Mouse (Mus musculus) hindbrain, postnatal 0 days (tissue): ENCODE results near the gene Cdk7. TPM values are rescaled to one million over a fixed set of nuclear protein-coding genes. Genes with fewer than 3 reads are reported as not detected.
A peak's percentile ranks its signal among the peaks of the same experiment; 100 is the strongest.

ENCODE experiments used
- ATAC-seq: fragments of 200-750 bp; cut with Nextera tagmentation; 2 replicates; pipeline ENCODE4 v1.8.0; 2017; ENCODE audit warnings: mild to moderate bottlenecking, moderate TSS enrichment, moderate library complexity
- DNase-seq: peaks from one replicate; pipeline ENCODE4 v3.0.0-alpha.2; 2015; ENCODE audit warnings: low spot score
- H3K27ac ChIP-seq: fragments of 300-500 bp; sonication (generic); 2 replicates; pipeline ENCODE4 v1.5.1; 2014; ENCODE audit warnings: mild to moderate bottlenecking
- H3K27me3 ChIP-seq: fragments of 300-500 bp; sonication (generic); 2 replicates; pipeline ENCODE4 v1.6.1; 2014; ENCODE audit warnings: low read length, mixed read lengths; ENCODE audit not compliant: insufficient read depth
- H3K36me3 ChIP-seq: fragments of 300-500 bp; sonication (generic); 2 replicates; pipeline ENCODE4 v1.6.1; 2014; ENCODE audit warnings: low read length, mixed read lengths; ENCODE audit not compliant: insufficient read depth
- H3K4me1 ChIP-seq: fragments of 300-500 bp; sonication (generic); 2 replicates; pipeline ENCODE4 v1.6.1; 2014; ENCODE audit warnings: antibody characterized with exemption, low read length, mixed read lengths; ENCODE audit not compliant: insufficient read depth
- H3K4me2 ChIP-seq: fragments of 300-500 bp; sonication (generic); 2 replicates; pipeline ENCODE4 v1.6.1; 2014; ENCODE audit warnings: low read depth, mild to moderate bottlenecking, low read length, moderate library complexity, mixed read lengths
- H3K4me3 ChIP-seq: fragments of 300-500 bp; sonication (generic); 2 replicates; pipeline ENCODE4 v1.5.1; 2014; ENCODE audit warnings: low read length
- H3K9ac ChIP-seq: fragments of 300-500 bp; sonication (generic); replicated peaks from 2 replicates; pipeline ENCODE4 v1.6.1; 2014; ENCODE audit warnings: mild to moderate bottlenecking, low read length, moderate library complexity, mixed read lengths
- H3K9me3 ChIP-seq: fragments of 300-500 bp; sonication (generic); 2 replicates; pipeline ENCODE4 v1.6.1; 2016; ENCODE audit warnings: low read length, mixed read lengths
- CTCF ChIP-seq: IDR thresholded peaks from 2 replicates; pipeline ENCODE4 v1.5.1; 2016; ENCODE audit warnings: antibody characterized with exemption, control low read depth, low read depth
- WGBS: fragments of 180-500 bp; shearing (Covaris S2); extraction: QIAGEN DNeasy Blood & Tissue Kit; methylation state at CpG from one replicate; pipeline ENCODE4 v1.1.7; 2014; 5-methylcytosine and 5-hydroxymethylcytosine counted together
- polyA plus RNA-seq: library from polyadenylated mRNA; unstranded; fragments of >200 nt; fragmentation: Nextera tagmentation; extraction: Ambion mirVana; gene quantifications from 2 replicates; pipeline ENCODE4 v1.2.1, GENCODE M21; 2015
- total RNA-seq: library from RNA; depleted of rRNA; stranded (reverse); fragments of >200 nt; gene quantifications from 2 replicates; pipeline ENCODE4 v1.2.3, GENCODE M21; 2014

Cdk7 gene
- total and polyA plus RNA-seq, 2 experiments from 2014 or later: 33.4 to 37.7 TPM

GRCm38 (mm10) chr13:100728086-100728485 is 2.7 kb downstream of the Cdk7 start:
- no peaks in the 10 kb centered on the region for H3K9me3 ChIP-seq
- no peaks in the 10 kb centered on the region; the same call in 1 of the 2 replicates for H3K36me3 ChIP-seq
- peaks cover 10% of the 10 kb centered on the region for H3K4me1 ChIP-seq
- DNase-seq: no peak
- H3K27ac ChIP-seq: no peak overlapping the region
- ATAC-seq: no peak
- H3K27me3 ChIP-seq: no peaks in the 10 kb centered on the region
- 91% methylated on average over 5 of the region's 5 CpGs for WGBS
- no peak overlapping the region for H3K4me2 ChIP-seq
- H3K4me3 ChIP-seq: no peak overlapping the region
- TF ChIP-seq CTCF: no peak
- H3K9ac ChIP-seq: no peak overlapping the region

- peak overlapping the region; percentile 26; the same call in 1 of the 2 replicates for H3K27ac ChIP-seq
- no peak for TF ChIP-seq CTCF
- H3K9me3 ChIP-seq: no peaks in the 10 kb centered on the region
- H3K9ac ChIP-seq: no peak overlapping the region
- H3K4me1 ChIP-seq: peaks cover 10% of the 10 kb centered on the region
- DNase-seq (no peak), ATAC-seq (no peak)
- no peak overlapping the region for H3K4me3 ChIP-seq
- H3K27me3 ChIP-seq: no peaks in the 10 kb centered on the region
- WGBS: 83% methylated on average over 10 of the region's 10 CpGs
- no peak overlapping the region for H3K4me2 ChIP-seq
- H3K36me3 ChIP-seq: no peaks in the 10 kb centered on the region; the same call in 1 of the 2 replicates
Measured at GRCm38 (mm10) chr13:100725194-100725593, 5.5 kb downstream of the Cdk7 start.

- Histone ChIP-seq H3K36me3 (peaks cover 3% of the 10 kb centered on the region; the same call in 1 of the 2 replicates), H3K27ac (peak overlapping the region; percentile 45; the same call in 1 of the 2 replicates), H3K9ac (no peak overlapping the region; the same call in 1 of the 2 replicates), H3K4me1 (peaks cover 1% of the 10 kb centered on the region), H3K4me3 (no peak overlapping the region), H3K4me2 (no peak overlapping the region), H3K9me3 (no peaks in the 10 kb centered on the region), H3K27me3 (no peaks in the 10 kb centered on the region)
- TF ChIP-seq CTCF: no peak
- WGBS: 47% methylated on average over 7 of the region's 7 CpGs
- DNase-seq: peak; percentile 73
- ATAC-seq: peak; percentile 79
Measured at GRCm38 (mm10) chr13:100724051-100724754, 6.5 kb downstream of the Cdk7 start.

GRCm38 (mm10) chr13:100721656-100722055 is 9.1 kb downstream of the Cdk7 start:
- Histone ChIP-seq H3K27ac (no peak overlapping the region), H3K36me3 (peaks cover 18% of the 10 kb centered on the region), H3K9me3 (no peaks in the 10 kb centered on the region), H3K4me2 (no peak overlapping the region), H3K27me3 (no peaks in the 10 kb centered on the region), H3K4me1 (no peaks in the 10 kb centered on the region), H3K4me3 (no peak overlapping the region), H3K9ac (no peak overlapping the region)
- no peak for DNase-seq
- no peak for TF ChIP-seq CTCF
- no peak for ATAC-seq
- WGBS: 80% methylated on average over 5 of the region's 5 CpGs

- Histone ChIP-seq H3K4me1 (no peaks in the 10 kb centered on the region), H3K27me3 (no peaks in the 10 kb centered on the region), H3K9me3 (no peaks in the 10 kb centered on the region), H3K36me3 (peaks cover 42% of the 10 kb centered on the region), H3K4me2 (no peak overlapping the region), H3K9ac (no peak overlapping the region), H3K27ac (no peak overlapping the region), H3K4me3 (no peak overlapping the region)
- WGBS: 94% methylated on average over 6 of the region's 6 CpGs
- no peak for DNase-seq
- TF ChIP-seq CTCF: no peak
- ATAC-seq: no peak
Measured at GRCm38 (mm10) chr13:100715467-100715866, 15.3 kb downstream of the Cdk7 start.

- peaks cover 61% of the 10 kb centered on the region for H3K36me3 ChIP-seq
- no peak for TF ChIP-seq CTCF
- 89% methylated on average over 7 of the region's 7 CpGs for WGBS
- ATAC-seq (no peak), DNase-seq (no peak)
- no peaks in the 10 kb centered on the region for H3K27me3 ChIP-seq
- H3K4me2 ChIP-seq: no peak overlapping the region
- no peaks in the 10 kb centered on the region for H3K4me1 ChIP-seq
- no peaks in the 10 kb centered on the region for H3K9me3 ChIP-seq
- H3K4me3 ChIP-seq: no peak overlapping the region
- no peak overlapping the region for H3K27ac ChIP-seq
- H3K9ac ChIP-seq: no peak overlapping the region
Measured at GRCm38 (mm10) chr13:100706206-100706605, 24.5 kb downstream of the Cdk7 start.

- no peaks in the 10 kb centered on the region for H3K27me3 ChIP-seq
- ATAC-seq (no peak), DNase-seq (no peak)
- H3K9ac ChIP-seq: no peak overlapping the region
- no peak overlapping the region for H3K27ac ChIP-seq
- H3K9me3 ChIP-seq: no peaks in the 10 kb centered on the region
- no peaks in the 10 kb centered on the region for H3K4me1 ChIP-seq
- TF ChIP-seq CTCF: peak; percentile 31
- H3K4me3 ChIP-seq: no peak overlapping the region
- H3K4me2 ChIP-seq: no peak overlapping the region
- peaks cover 45% of the 10 kb centered on the region for H3K36me3 ChIP-seq
- 97% methylated on average over 2 of the region's 2 CpGs for WGBS
Measured at GRCm38 (mm10) chr13:100703468-100703867, 27.3 kb downstream of the Cdk7 start.
